Mouse (Mus musculus) retina, adult 2 months (tissue): ENCODE results near the gene Siae.

Source experiments
- DNase-seq: peaks from one replicate; pipeline ENCODE4 v3.0.0-alpha.2; 2012; ENCODE audit warnings: low read depth, low spot score

Gene Siae

GRCm38 (mm10) chr9:37625641-37626040 is 70.1 kb downstream of the Siae start:
- DNase-seq: no peak

DNA sequence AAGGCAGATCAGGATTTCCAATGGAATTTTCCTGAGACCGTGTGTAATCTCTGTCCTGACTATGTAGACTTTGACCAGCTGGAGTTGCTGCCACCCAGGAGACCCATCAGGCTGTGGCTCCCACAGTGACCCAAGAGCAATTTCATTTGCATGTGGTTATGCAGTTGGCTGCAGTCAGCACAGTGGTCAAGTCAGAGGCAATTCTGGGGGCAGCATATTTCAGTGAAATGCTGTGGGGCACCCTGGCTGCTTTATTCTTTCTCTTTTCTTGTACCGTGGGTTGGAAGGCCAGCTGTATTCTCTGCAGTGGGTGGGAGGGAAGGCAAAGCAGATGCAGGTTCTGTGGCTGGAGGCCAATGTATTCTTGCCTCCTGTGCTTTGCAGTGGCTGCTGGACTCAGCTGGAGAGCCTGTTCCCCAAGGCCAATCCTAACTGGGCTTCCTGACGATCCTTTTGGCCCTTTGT is 70.6 kb downstream of the Siae start:
- DNase-seq: no peak

DNA sequence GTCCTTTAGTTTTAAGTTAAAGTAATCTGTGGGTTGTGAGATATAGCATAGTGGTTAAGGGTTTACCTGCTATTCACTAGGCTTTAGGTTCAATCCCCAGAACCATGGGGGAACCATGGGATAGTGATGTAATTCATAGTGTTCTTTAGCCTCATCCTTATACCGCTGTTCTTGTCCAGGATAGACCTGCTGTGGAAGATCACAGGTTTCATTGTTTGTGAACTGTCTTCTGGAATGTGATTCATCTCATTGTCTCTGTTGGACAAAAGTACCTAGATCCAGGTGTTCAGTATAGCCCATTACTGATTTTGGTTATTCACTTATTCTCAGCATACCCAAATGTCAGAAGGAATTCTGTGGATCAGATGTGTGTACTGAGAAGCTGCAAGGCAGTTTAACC is 71.8 kb downstream of the Siae start:
- no peak for DNase-seq

GRCm38 (mm10) chr9:37628581-37628980 is 73.1 kb downstream of the Siae start:
- no peak for DNase-seq

DNA sequence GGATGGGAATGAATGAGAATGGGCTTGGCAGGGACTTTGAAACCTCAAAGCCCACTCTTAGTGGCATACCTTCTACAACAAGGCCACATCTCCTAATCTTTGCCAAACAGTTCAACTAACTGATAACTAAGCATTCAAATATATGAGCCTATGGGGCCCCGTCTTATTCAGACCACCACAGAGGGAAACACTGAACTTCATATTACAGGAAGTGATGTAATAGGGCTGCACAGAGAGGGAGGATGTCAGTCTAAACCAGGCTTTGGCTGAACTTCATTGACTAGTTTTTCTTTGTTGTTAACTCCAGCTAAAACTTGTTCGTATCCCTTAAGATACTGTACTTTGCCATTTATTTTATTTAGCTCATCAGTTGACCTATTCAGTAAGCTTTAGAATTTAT is 74.4 kb downstream of the Siae start:
- DNase-seq: no peak

DNA sequence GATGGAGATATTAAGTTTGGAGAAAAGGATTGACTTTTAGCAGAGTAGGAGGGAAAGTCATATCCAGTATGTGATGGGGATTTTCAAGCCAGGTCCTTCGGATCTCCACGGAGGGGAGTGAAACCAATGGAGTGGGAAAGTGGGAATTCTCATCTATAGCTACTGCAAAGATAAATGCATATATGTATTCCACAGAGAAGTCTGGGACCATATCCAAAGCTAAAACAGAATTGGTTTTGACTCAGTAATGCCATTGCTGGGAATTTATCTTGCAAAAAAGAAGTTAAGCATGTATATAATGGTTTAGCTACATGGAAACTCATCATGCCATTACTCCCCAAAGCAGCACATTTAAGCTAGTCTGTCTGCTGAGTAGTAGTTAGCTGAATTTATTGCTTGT is 76.8 kb downstream of the Siae start:
- no peak for DNase-seq

DNA sequence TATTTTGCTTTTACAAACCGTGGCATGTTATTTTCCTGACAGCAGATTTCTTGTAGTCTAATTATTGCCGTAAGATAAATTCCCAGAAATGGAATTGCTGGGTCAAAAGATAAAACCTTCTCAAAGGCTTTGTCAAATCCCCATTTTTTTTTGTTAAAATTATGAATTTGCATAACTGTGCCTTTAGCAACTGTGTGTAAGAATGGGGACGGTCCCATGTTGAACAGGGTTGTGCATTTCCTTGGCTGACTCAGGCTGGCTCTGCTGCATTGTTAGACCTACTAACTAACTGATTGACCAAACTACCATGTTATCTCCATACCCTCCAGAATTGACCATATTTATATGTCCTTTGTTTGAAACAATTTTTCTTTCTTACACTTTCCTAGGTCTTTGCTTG is 78.8 kb downstream of the Siae start:
- no peak for DNase-seq

DNA sequence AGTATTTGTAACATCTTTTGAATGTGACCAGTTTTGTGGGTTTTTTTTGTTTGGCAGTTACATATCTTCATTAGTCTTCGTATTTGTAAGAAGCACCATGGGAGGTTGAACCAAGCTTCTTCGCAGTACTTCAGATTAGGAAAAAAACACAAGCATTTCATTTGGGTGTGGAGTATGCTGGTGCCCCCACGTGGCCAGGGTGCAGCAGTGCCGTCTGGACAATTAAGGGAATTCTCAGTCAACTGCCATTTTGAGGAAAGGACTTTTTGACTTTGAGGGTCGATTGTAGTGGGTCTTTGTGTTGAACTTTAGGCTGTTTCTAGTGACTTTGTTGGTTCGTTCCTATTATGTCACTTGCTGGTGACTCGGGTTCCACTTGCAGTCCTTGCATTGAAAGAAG is 80.8 kb downstream of the Siae start:
- DNase-seq: no peak

- DNase-seq: no peak
These were observed 81.5 kb downstream of the Siae start for GRCm38 (mm10) chr9:37636800-37637542.

GRCm38 (mm10) chr9:37638721-37639120 is 83.2 kb downstream of the Siae start:
- DNase-seq: no peak

GRCm38 (mm10) chr9:37646246-37646645 is 90.7 kb downstream of the Siae start:
- no peak for DNase-seq

- DNase-seq: no peak
These were observed 95.1 kb downstream of the Siae start for GRCm38 (mm10) chr9:37650639-37651038.

DNA sequence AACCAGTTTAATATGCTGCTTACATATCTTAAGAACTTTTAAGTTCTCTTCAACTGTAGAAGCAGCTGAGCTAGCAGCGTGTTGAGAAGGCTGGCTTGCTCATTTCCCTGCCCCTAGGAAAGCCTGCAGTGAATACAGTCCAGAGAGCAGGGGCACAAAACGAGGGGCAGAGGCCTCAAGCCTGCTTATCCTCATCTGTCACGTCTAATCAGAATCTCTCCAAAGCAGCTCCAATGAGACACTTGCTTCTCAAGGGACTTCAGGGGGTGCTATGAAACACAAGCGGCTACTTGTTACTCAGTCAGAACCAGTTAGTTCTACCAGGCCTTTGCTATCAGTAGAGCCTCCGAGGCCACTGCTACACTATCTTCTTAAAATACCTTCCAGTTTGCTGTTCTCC is 98.3 kb downstream of the Siae start:
- no peak for DNase-seq

GRCm38 (mm10) chr9:37655961-37656360 is 100.5 kb downstream of the Siae start:
- DNase-seq: no peak

DNA sequence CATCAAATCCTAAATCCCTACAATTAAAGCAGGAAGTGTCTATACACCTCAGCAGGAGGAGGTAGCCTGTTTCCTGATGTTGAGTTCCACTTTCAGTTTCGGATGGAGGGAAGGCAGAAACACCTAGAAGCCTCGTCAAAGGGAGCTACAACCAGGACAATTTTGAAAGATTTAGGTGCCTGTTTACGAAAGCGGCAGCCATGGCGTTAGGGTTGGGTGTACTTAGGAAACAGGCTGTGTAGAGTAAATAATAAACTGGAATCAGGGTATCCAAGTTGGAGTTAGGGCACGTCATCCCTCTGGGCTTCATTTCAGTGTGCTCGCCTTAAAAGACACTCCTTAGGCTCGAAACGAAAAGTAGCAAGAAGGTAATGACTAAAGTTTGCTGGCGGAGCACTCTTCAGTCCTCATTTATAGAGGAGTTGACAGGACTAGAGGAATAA is 101.0 kb downstream of the Siae start:
- no peak for DNase-seq

DNA sequence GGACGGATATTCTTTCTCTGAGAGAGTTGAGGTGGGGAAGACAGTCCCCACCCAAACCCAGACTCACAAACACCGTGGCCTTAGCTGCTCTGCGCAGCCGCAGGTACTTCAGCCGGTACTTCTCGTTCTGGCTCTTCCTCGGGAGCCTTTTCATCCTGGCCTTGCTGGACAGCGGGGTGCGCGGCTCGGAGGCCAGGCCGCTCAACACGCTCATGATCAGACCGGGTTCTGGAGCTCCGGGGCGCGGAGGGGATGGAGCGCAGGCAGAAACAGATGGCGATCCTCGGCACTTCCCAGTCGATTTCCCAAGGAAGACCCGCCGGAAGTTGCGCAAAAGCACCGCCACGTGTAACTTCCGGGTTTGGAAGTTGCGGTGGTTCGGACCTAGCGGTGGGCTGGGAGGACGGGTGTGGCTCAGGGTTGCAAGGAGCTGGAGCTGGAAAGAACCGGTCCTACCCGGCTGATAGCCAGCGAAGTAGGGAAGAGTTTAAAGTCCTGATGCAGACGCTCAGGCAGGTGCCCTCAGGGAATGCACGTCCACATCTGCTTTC is 101.5 kb downstream of the Siae start, which contains the start of gene Tbrg1:
Gene Tbrg1, minus strand, starts transcription at position 382 of the 551 bp plus-strand sequence.
- peak; percentile 34 for DNase-seq

DNA sequence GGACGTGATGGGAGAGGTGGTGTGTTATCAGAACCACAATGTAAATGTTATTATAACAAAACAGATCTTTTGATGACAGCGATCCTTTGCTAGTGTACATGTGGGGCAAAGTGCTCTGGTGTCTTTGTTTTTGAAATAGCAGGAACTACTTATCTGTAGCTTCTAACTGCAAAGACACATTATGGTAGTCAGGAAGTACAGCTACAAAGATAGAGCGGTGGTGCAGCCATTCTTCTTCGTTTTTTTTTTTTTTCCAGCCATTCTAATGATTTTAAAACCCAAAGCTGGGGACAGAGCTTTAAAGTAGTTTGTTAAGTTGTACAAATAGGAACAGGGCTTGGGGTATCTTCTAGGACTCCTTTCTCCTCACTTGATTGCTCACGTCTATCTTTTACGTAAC is 103.9 kb downstream of the Siae start:
- no peak for DNase-seq

DNA sequence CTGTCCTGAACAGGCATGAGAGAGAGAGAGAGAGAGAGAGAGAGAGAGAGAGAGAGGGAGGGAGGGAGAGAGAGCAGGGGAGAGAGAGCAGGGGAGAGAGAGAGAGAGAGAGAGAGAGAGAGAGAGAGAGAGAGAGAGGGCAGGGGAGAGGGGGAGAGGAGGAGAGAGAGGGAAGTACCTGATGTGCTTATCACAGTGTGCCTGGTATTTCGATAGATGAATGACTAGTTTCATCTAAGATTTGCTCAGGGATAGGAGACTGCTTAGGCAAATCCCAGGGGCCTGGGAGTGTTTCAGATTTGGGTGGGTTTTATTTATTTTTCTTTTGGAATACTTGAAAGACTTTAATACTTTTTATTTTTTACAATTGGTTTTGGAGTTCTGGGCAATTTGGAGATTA is 107.7 kb downstream of the Siae start:
- no peak for DNase-seq

GRCm38 (mm10) chr9:37664604-37665003 is 109.1 kb downstream of the Siae start:
- no peak for DNase-seq

DNA sequence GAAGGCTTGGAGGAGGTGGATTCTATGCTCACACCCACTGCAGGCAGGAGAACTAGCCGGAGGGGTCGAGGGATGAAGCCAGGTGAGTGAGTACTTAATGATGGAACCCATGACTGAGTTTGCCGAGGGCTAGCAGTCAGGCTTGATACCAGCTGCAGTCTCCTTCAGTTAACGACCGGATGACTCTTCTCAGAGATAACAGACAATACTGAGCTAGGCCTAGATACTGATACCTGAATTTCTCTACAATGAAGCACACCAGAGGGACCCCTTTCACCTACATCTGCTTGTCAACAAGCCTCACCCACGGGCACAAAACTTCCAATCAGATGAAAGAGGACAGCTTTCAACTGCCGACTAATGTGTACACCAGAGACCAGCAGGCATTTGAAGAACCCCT is 110.5 kb downstream of the Siae start:
- no peak for DNase-seq

DNA sequence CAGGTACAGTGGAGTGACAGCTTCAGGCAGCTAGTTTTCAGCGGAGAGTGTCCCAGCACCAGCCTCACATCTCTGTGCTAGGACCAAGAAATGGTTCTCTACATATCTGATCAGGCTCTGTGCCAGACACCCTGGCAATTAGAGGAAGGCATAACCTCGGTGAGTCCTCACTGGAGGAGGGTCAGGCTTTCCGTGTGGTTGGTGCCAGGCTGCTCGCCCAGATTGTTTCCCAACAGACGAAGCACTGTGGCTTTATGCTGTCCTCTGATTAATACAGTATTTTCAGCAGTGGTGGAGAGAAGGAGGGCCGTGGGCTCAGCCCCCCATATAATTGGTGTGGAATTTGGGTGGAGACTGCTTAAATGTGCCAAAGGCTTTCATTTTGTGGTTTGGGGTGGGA is 113.6 kb downstream of the Siae start, which contains the start of gene Panx3:
Gene Panx3, minus strand, starts transcription at position 121 of the 400 bp plus-strand sequence.
- DNase-seq: no peak

GRCm38 (mm10) chr9:37669678-37670077 is 114.2 kb downstream of the Siae start:
- no peak for DNase-seq

DNA sequence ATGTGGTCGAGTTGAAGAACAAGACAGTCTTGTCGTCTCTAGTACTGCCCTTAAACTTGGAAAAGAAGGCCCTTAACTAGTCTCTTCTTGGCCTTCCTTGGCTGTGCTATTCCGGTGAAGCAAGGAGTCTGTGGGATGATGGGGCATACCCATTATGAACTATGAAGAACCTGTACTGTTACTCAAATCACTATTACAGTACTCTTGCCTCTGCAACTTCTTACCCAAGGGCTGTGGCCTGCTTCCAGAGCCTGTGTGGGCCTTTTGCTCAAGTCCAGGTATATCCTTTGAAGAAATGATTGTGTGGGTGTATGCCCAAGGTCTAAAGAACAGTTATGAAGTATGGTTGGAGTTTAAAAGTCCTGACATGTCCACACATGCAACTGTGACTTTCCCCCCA is 114.8 kb downstream of the Siae start:
- DNase-seq: no peak
